Mouse (Mus musculus): ENCODE results near the gene Gm20388. TPM values are rescaled to one million over a fixed set of nuclear protein-coding genes. Genes with fewer than 3 reads are reported as not detected.
A peak's percentile ranks its signal among the peaks of the same experiment; 100 is the strongest.

The Gm20388 gene
- polyA plus RNA-seq, 1 experiment from 2014 or later = not detected

DNA sequence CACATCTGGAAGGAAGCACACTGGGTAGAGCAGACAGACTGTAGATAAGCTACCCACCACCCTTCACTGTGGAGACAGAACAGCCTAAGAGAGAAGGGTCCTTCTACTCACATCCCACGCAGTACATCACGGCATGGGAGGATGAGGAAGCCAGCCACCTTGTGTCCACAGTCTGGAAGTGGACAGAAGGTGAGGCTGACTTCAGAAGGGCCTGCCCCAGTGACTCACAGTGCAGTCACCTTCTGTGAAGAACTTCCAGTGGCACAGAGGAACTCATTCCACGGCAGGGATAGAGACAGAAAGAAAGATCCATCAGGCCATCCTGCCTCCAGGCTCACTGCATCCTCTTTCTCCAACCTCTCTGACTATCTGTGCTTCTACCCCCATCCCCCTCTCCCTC lies 4429.1 kb downstream of the Gm20388 start:
- Histone ChIP-seq H3K27ac (ENCODE audit: low read depth, low read length) (no peak overlapping the region), H3K4me1 (replicated peaks; ENCODE audit: control insufficient read depth, insufficient read depth, low read length) (no peaks in the 10 kb centered on the region), H3K27me3 (replicated peaks; ENCODE audit: control insufficient read depth, insufficient read depth, low read length) (no peaks in the 10 kb centered on the region), H3K4me2 (replicated peaks; ENCODE audit: low read depth) (no peak overlapping the region), H3K4me3 (ENCODE audit: low read depth, low read length) (no peak overlapping the region), H3K9me3 (ENCODE audit: control insufficient read depth) (no peaks in the 10 kb centered on the region), H3K36me3 (ENCODE audit: control insufficient read depth, insufficient read depth) (peaks cover 85% of the 10 kb centered on the region; the same call in 1 of the 2 replicates), H3K9ac (ENCODE audit: low read depth, low read length) (no peak overlapping the region)
- no peak for ATAC-seq
- whole genome bisulfite sequencing = 92% methylated on average over 3 of the region's 3 CpGs
- TF ChIP-seq CTCF (IDR thresholded peaks at IDR 0.05; ENCODE audit: low read depth) = no peak

DNA sequence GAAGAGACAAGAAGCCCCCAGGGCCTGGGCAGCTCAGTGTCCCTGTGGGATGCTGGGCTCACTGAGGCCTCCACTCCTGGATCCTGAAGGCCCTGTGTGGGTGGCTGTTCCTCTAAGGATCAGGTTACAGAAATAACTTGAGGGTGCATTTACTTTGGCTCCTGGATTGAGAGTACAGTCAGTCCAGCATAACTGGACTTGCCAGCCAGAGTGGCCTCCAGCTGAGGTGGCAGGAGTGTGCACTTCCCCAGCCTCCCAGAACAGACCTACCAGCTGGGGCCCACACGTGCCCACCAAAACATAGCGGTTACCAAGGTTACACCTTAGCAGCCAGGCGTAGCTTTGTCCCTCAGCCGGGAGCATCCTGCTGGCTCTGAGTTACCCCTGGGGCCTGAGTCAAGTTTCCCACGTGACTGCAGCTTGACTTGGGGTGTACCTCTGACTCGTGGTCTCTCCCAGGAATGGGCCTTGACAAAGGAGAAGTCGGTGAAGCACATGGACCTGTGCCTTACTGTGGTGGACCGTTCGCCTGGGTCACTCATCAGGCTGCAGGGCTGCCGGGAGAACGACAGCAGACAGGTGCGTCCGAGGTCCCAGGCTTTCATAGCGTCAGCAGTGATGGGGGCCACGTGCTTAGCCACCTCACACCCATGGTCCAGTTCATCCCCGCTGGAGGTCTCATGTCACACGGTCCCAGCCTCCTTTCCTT lies 4429.9 kb downstream of the Gm20388 start:
- no peak for ATAC-seq
- WGBS = 84% methylated on average over 17 of the region's 17 CpGs
- H3K36me3 ChIP-seq (ENCODE audit: control insufficient read depth, insufficient read depth) = peaks cover 81% of the 10 kb centered on the region; the same call in 1 of the 2 replicates

DNA sequence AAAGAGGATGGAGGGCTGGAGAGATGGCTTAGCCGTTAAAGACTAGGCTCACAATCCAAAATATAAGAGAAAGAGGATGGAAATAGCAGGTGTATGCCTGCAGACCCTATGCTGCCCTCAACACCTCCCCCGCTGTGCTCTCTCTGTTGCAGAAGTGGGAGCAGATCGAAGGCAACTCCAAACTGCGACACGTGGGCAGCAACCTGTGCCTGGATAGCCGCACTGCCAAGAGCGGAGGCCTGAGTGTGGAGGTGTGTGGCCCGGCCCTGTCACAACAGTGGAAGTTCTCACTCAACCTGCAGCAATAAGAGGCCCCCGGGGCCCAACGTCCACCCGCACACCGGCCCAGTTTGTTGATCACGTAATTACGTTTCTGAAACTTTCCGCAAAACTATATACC lies 4432.5 kb downstream of the Gm20388 start:
- Histone ChIP-seq H3K36me3 (ENCODE audit: control insufficient read depth, insufficient read depth) (peaks cover 56% of the 10 kb centered on the region; the same call in 1 of the 2 replicates), H3K9me3 (ENCODE audit: control insufficient read depth) (no peaks in the 10 kb centered on the region), H3K4me2 (replicated peaks; ENCODE audit: low read depth) (no peak overlapping the region), H3K4me1 (replicated peaks; ENCODE audit: control insufficient read depth, insufficient read depth, low read length) (no peaks in the 10 kb centered on the region), H3K27ac (ENCODE audit: low read depth, low read length) (no peak overlapping the region), H3K27me3 (replicated peaks; ENCODE audit: control insufficient read depth, insufficient read depth, low read length) (no peaks in the 10 kb centered on the region), H3K4me3 (ENCODE audit: low read depth, low read length) (no peak overlapping the region), H3K9ac (ENCODE audit: low read depth, low read length) (no peak overlapping the region)
- 94% methylated on average over 15 of the region's 15 CpGs for WGBS
- ATAC-seq = no peak
- no peak for TF ChIP-seq CTCF (IDR thresholded peaks at IDR 0.05; ENCODE audit: low read depth)

More for the DNA sequence above, 4429.9 kb downstream of the Gm20388 start:
- no peak overlapping the region for H3K27ac ChIP-seq (ENCODE audit: low read depth, low read length)
- no peak for TF ChIP-seq CTCF (IDR thresholded peaks at IDR 0.05; ENCODE audit: low read depth)
- H3K27me3 ChIP-seq (replicated peaks; ENCODE audit: control insufficient read depth, insufficient read depth, low read length) = no peaks in the 10 kb centered on the region
- no peak overlapping the region for H3K9ac ChIP-seq (ENCODE audit: low read depth, low read length)
- H3K4me1 ChIP-seq (replicated peaks; ENCODE audit: control insufficient read depth, insufficient read depth, low read length) = no peaks in the 10 kb centered on the region
- no peak overlapping the region for H3K4me3 ChIP-seq (ENCODE audit: low read depth, low read length)
- H3K4me2 ChIP-seq (replicated peaks; ENCODE audit: low read depth) = no peak overlapping the region
- H3K9me3 ChIP-seq (ENCODE audit: control insufficient read depth) = no peaks in the 10 kb centered on the region

DNA sequence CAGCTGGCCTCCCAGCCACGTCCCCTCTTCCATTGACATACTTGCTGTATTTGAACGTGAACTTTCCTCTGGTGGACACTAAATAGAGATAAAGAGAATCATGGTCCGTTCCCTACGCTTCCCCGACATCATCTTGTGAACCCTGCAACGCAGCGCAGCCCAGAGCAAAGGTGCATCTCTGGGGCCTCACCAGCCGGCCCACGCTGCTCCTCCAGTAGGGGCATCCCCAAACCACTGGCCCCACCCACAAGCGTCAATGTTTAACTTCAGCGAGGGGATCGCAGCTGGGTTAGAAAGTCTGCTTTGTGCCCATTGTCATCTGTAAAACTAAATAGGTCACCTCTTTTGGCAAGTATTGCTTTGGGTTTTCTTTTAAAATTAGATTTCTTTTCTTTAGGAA lies 4433.4 kb downstream of the Gm20388 start:
- TF ChIP-seq CTCF (IDR thresholded peaks at IDR 0.05; ENCODE audit: low read depth) = no peak
- no peaks in the 10 kb centered on the region for H3K27me3 ChIP-seq (replicated peaks; ENCODE audit: control insufficient read depth, insufficient read depth, low read length)
- H3K27ac ChIP-seq (ENCODE audit: low read depth, low read length) = no peak overlapping the region
- no peak overlapping the region for H3K9ac ChIP-seq (ENCODE audit: low read depth, low read length)
- H3K4me2 ChIP-seq (replicated peaks; ENCODE audit: low read depth) = no peak overlapping the region; the same call in 1 of the 2 replicates
- 42% methylated on average over 12 of the region's 12 CpGs for WGBS
- H3K9me3 ChIP-seq (ENCODE audit: control insufficient read depth) = no peaks in the 10 kb centered on the region
- ATAC-seq = peak; percentile 53
- H3K36me3 ChIP-seq (ENCODE audit: control insufficient read depth, insufficient read depth) = peaks cover 52% of the 10 kb centered on the region; the same call in 1 of the 2 replicates
- H3K4me1 ChIP-seq (replicated peaks; ENCODE audit: control insufficient read depth, insufficient read depth, low read length) = no peaks in the 10 kb centered on the region
- no peak overlapping the region for H3K4me3 ChIP-seq (ENCODE audit: low read depth, low read length)

- no peak overlapping the region for H3K27ac ChIP-seq (ENCODE audit: low read depth, low read length)
- no peaks in the 10 kb centered on the region for H3K27me3 ChIP-seq (replicated peaks; ENCODE audit: control insufficient read depth, insufficient read depth, low read length)
- H3K9ac ChIP-seq (ENCODE audit: low read depth, low read length) = no peak overlapping the region
- ATAC-seq = peak; percentile 65
- H3K9me3 ChIP-seq (ENCODE audit: control insufficient read depth) = no peaks in the 10 kb centered on the region
- TF ChIP-seq CTCF (IDR thresholded peaks at IDR 0.05; ENCODE audit: low read depth) = no peak
- WGBS = 62% methylated on average over 10 of the region's 10 CpGs
- no peak overlapping the region for H3K4me2 ChIP-seq (replicated peaks; ENCODE audit: low read depth)
- peaks cover 42% of the 10 kb centered on the region; the same call in 1 of the 2 replicates for H3K36me3 ChIP-seq (ENCODE audit: control insufficient read depth, insufficient read depth)
- H3K4me1 ChIP-seq (replicated peaks; ENCODE audit: control insufficient read depth, insufficient read depth, low read length) = no peaks in the 10 kb centered on the region
- no peak overlapping the region for H3K4me3 ChIP-seq (ENCODE audit: low read depth, low read length)
Observed at GRCm38 (mm10) chr8:124345098-124345497, 4434.5 kb downstream of the Gm20388 start.

DNA sequence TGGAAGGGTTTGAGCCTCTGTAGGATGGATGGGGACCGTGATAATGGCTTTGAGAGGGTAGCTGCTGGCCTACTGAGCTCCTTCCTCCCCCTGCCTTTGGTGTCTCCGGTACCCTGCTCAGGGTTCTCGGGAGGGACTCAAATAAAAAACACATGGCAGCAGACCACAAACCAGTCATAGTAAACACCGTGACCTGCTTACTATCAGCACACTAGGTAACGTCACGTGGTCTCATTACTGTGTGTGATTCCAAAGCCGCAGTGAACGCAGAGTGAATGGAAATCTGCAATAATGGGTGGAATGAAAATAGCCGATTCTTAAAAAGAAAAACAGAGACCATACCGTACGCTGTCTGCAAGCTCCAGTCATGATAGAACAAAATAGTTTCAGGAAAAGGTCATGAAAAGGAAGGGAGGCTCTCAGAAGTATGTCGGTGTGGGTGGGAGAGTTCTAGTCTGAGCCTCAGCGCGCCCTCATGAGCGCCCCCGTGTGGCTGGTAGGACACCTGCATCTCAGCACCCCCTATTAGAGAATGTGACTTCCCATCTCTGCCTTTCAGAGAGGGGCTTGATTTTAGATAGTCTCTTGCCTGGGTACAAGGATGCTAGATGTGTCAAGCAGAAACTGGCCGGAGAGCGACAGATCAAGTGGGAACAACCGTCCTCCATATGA lies 4436.3 kb downstream of the Gm20388 start:
- peak; percentile 97 for TF ChIP-seq CTCF (IDR thresholded peaks at IDR 0.05; ENCODE audit: low read depth)
- no peaks in the 10 kb centered on the region for H3K9me3 ChIP-seq (ENCODE audit: control insufficient read depth)
- 42% methylated on average over 19 of the region's 19 CpGs for WGBS
- H3K4me3 ChIP-seq (ENCODE audit: low read depth, low read length) = no peak overlapping the region
- no peak overlapping the region for H3K9ac ChIP-seq (ENCODE audit: low read depth, low read length)
- no peaks in the 10 kb centered on the region for H3K4me1 ChIP-seq (replicated peaks; ENCODE audit: control insufficient read depth, insufficient read depth, low read length)
- H3K4me2 ChIP-seq (replicated peaks; ENCODE audit: low read depth) = no peak overlapping the region
- peaks cover 25% of the 10 kb centered on the region; the same call in 1 of the 2 replicates for H3K36me3 ChIP-seq (ENCODE audit: control insufficient read depth, insufficient read depth)
- H3K27ac ChIP-seq (ENCODE audit: low read depth, low read length) = no peak overlapping the region
- H3K27me3 ChIP-seq (replicated peaks; ENCODE audit: control insufficient read depth, insufficient read depth, low read length) = no peaks in the 10 kb centered on the region
- no peak for ATAC-seq
